Mouse (Mus musculus): ENCODE measurements at regions not wholly inside any gene's neighbourhood (a gene's known extent, or its start where the extent isn't known, plus 50 kb on each side); places are given as distances from the start of the nearest gene placed in this dataset.

GRCm38 (mm10) chr1:176468560-176468959 is 193.4 kb upstream of the Pld5 start:
- H3K9me3 ChIP-seq (replicated peaks): no peaks in the 10 kb centered on the region
- no peak overlapping the region for H3K27ac ChIP-seq (replicated peaks)
- no peak overlapping the region for H3K4me2 ChIP-seq
- no peak overlapping the region for H3K4me3 ChIP-seq (replicated peaks)
- H3K9ac ChIP-seq (replicated peaks): no peak overlapping the region
- H3K36me3 ChIP-seq: no peaks in the 10 kb centered on the region
- no peaks in the 10 kb centered on the region for H3K4me1 ChIP-seq
- ATAC-seq (ENCODE audit: low FRiP score): no peak
- WGBS: 80% methylated on average over 1 of the region's 1 CpGs
- no peaks in the 10 kb centered on the region for H3K27me3 ChIP-seq (replicated peaks)

- Histone ChIP-seq H3K36me3 (no peaks in the 10 kb centered on the region), H3K4me3 (replicated peaks) (no peak overlapping the region), H3K4me1 (no peaks in the 10 kb centered on the region), H3K4me2 (no peak overlapping the region), H3K27me3 (replicated peaks) (no peaks in the 10 kb centered on the region), H3K9me3 (replicated peaks) (no peaks in the 10 kb centered on the region), H3K27ac (replicated peaks) (no peak overlapping the region), H3K9ac (replicated peaks) (no peak overlapping the region)
- no peak for ATAC-seq (ENCODE audit: low FRiP score)
- WGBS: 91% methylated on average over 5 of the region's 5 CpGs
These were observed 187.0 kb upstream of the Pld5 start for GRCm38 (mm10) chr1:176462125-176462524.

GRCm38 (mm10) chr1:176446735-176447134 is 171.6 kb upstream of the Pld5 start:
- Histone ChIP-seq H3K9ac (replicated peaks) (no peak overlapping the region), H3K4me1 (no peaks in the 10 kb centered on the region), H3K9me3 (replicated peaks) (no peaks in the 10 kb centered on the region), H3K27me3 (replicated peaks) (no peaks in the 10 kb centered on the region), H3K4me3 (replicated peaks) (no peak overlapping the region), H3K27ac (replicated peaks) (no peak overlapping the region), H3K36me3 (no peaks in the 10 kb centered on the region), H3K4me2 (no peak overlapping the region)
- 71% methylated on average over 4 of the region's 4 CpGs for WGBS
- no peak for ATAC-seq (ENCODE audit: low FRiP score)

GRCm38 (mm10) chr1:176443712-176444111 is 168.6 kb upstream of the Pld5 start:
- Histone ChIP-seq H3K9me3 (replicated peaks) (no peaks in the 10 kb centered on the region), H3K4me2 (no peak overlapping the region), H3K27me3 (replicated peaks) (no peaks in the 10 kb centered on the region), H3K36me3 (no peaks in the 10 kb centered on the region), H3K4me3 (replicated peaks) (no peak overlapping the region), H3K9ac (replicated peaks) (no peak overlapping the region), H3K4me1 (no peaks in the 10 kb centered on the region), H3K27ac (replicated peaks) (no peak overlapping the region)
- 95% methylated on average over 1 of the region's 1 CpGs for WGBS
- ATAC-seq (ENCODE audit: low FRiP score): no peak

- WGBS: 64% methylated on average over 3 of the region's 3 CpGs
- Histone ChIP-seq H3K4me2 (no peak overlapping the region), H3K27ac (replicated peaks) (no peak overlapping the region), H3K4me3 (replicated peaks) (no peak overlapping the region), H3K9me3 (replicated peaks) (no peaks in the 10 kb centered on the region), H3K27me3 (replicated peaks) (no peaks in the 10 kb centered on the region), H3K4me1 (no peaks in the 10 kb centered on the region), H3K36me3 (no peaks in the 10 kb centered on the region), H3K9ac (replicated peaks) (no peak overlapping the region)
- ATAC-seq (ENCODE audit: low FRiP score): no peak
These were observed 165.1 kb upstream of the Pld5 start for GRCm38 (mm10) chr1:176440254-176440653.

GRCm38 (mm10) chr1:176427835-176428234 is 152.7 kb upstream of the Pld5 start:
- Histone ChIP-seq H3K4me1 (no peaks in the 10 kb centered on the region), H3K9me3 (replicated peaks) (no peaks in the 10 kb centered on the region), H3K27ac (replicated peaks) (no peak overlapping the region), H3K9ac (replicated peaks) (no peak overlapping the region), H3K4me2 (no peak overlapping the region), H3K4me3 (replicated peaks) (no peak overlapping the region), H3K36me3 (no peaks in the 10 kb centered on the region), H3K27me3 (replicated peaks) (no peaks in the 10 kb centered on the region)
- ATAC-seq (ENCODE audit: low FRiP score): no peak
- 54% methylated on average over 4 of the region's 4 CpGs for WGBS

GRCm38 (mm10) chr1:176427046-176427445 is 151.9 kb upstream of the Pld5 start:
- ATAC-seq (ENCODE audit: low FRiP score): no peak
- H3K27me3 ChIP-seq (replicated peaks): no peaks in the 10 kb centered on the region

GRCm38 (mm10) chr1:176417251-176417650 is 142.1 kb upstream of the Pld5 start:
- no peaks in the 10 kb centered on the region for H3K9me3 ChIP-seq (replicated peaks)
- no peak overlapping the region for H3K4me3 ChIP-seq (replicated peaks)
- no peak for ATAC-seq (ENCODE audit: low FRiP score)
- H3K27ac ChIP-seq (replicated peaks): no peak overlapping the region
- no peak overlapping the region for H3K9ac ChIP-seq (replicated peaks)
- no peaks in the 10 kb centered on the region for H3K27me3 ChIP-seq (replicated peaks)
- no peaks in the 10 kb centered on the region for H3K36me3 ChIP-seq
- 47% methylated on average over 1 of the region's 1 CpGs for WGBS
- H3K4me2 ChIP-seq: no peak overlapping the region
- no peaks in the 10 kb centered on the region for H3K4me1 ChIP-seq

More at GRCm38 (mm10) chr1:176427046-176427445, 151.9 kb upstream of the Pld5 start:
- 87% methylated on average over 2 of the region's 2 CpGs for WGBS
- Histone ChIP-seq H3K9ac (replicated peaks) (no peak overlapping the region), H3K4me2 (no peak overlapping the region), H3K27ac (replicated peaks) (no peak overlapping the region), H3K4me3 (replicated peaks) (no peak overlapping the region), H3K9me3 (replicated peaks) (no peaks in the 10 kb centered on the region), H3K36me3 (no peaks in the 10 kb centered on the region), H3K4me1 (no peaks in the 10 kb centered on the region)

- 85% methylated on average over 3 of the region's 3 CpGs for WGBS
- Histone ChIP-seq H3K36me3 (no peaks in the 10 kb centered on the region), H3K27me3 (replicated peaks) (no peaks in the 10 kb centered on the region), H3K9ac (replicated peaks) (no peak overlapping the region), H3K9me3 (replicated peaks) (no peaks in the 10 kb centered on the region), H3K27ac (replicated peaks) (no peak overlapping the region), H3K4me2 (no peak overlapping the region), H3K4me3 (replicated peaks) (no peak overlapping the region), H3K4me1 (no peaks in the 10 kb centered on the region)
- ATAC-seq (ENCODE audit: low FRiP score): no peak
These were observed 129.0 kb upstream of the Pld5 start for GRCm38 (mm10) chr1:176404128-176404527.

GRCm38 (mm10) chr1:176379645-176380044 is 104.5 kb upstream of the Pld5 start:
- Histone ChIP-seq H3K9me3 (replicated peaks) (no peaks in the 10 kb centered on the region), H3K27me3 (replicated peaks) (no peaks in the 10 kb centered on the region), H3K9ac (replicated peaks) (no peak overlapping the region), H3K27ac (replicated peaks) (no peak overlapping the region), H3K4me1 (no peaks in the 10 kb centered on the region), H3K4me3 (replicated peaks) (no peak overlapping the region), H3K36me3 (no peaks in the 10 kb centered on the region), H3K4me2 (no peak overlapping the region)
- ATAC-seq (ENCODE audit: low FRiP score): no peak

- ATAC-seq (ENCODE audit: low FRiP score): no peak
- Histone ChIP-seq H3K9me3 (replicated peaks) (no peaks in the 10 kb centered on the region), H3K36me3 (no peaks in the 10 kb centered on the region), H3K9ac (replicated peaks) (no peak overlapping the region), H3K4me3 (replicated peaks) (no peak overlapping the region), H3K4me2 (no peak overlapping the region), H3K27ac (replicated peaks) (no peak overlapping the region), H3K4me1 (no peaks in the 10 kb centered on the region), H3K27me3 (replicated peaks) (no peaks in the 10 kb centered on the region)
- 75% methylated on average over 3 of the region's 3 CpGs for WGBS
These were observed 91.8 kb upstream of the Pld5 start for GRCm38 (mm10) chr1:176366900-176367299.

GRCm38 (mm10) chr1:176360957-176361356 is 85.8 kb upstream of the Pld5 start:
- 80% methylated on average over 3 of the region's 3 CpGs for WGBS
- peaks cover 13% of the 10 kb centered on the region for H3K4me1 ChIP-seq
- no peaks in the 10 kb centered on the region for H3K27me3 ChIP-seq (replicated peaks)
- no peak overlapping the region for H3K4me3 ChIP-seq (replicated peaks)
- H3K27ac ChIP-seq (replicated peaks): no peak overlapping the region
- ATAC-seq (ENCODE audit: low FRiP score): no peak
- H3K36me3 ChIP-seq: no peaks in the 10 kb centered on the region
- H3K4me2 ChIP-seq: no peak overlapping the region
- no peaks in the 10 kb centered on the region for H3K9me3 ChIP-seq (replicated peaks)
- H3K9ac ChIP-seq (replicated peaks): no peak overlapping the region

Data from neural tube, embryonic 15.5 days (tissue).